Mouse (Mus musculus): ENCODE data around the gene Stox2. TPM values are rescaled to one million over a fixed set of nuclear protein-coding genes. Genes with fewer than 3 reads are reported as not detected.

The Stox2 gene
- polyA plus RNA-seq, 1 experiment from 2014 or later = 46.7 TPM

DNA sequence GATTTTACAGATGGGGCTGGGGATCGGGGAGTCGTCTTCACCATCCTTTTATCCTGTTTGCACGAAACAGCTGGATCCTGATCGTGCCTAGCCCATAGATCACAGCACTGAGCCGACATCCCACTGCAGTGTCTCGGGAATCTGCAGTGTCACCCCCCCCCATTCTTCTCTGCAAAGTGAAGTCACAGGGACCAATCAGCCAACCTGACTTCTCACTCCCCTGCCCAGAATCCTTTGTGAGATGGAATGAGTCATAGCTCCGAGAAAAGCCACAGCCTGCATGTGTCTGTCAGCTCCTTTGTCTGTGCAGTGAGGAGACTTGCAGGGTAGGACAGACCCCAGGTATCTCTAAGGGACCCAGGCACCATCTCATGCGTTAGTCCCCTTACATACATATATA, 228.1 kb downstream of the Stox2 start:
- H3K27ac ChIP-seq = peak overlapping the region; percentile 78
- H3K4me3 ChIP-seq = no peak overlapping the region
- H3K36me3 ChIP-seq (ENCODE audit: poor library complexity, severe bottlenecking) = no peaks in the 10 kb centered on the region
- peaks cover 69% of the 10 kb centered on the region for H3K4me1 ChIP-seq
- ATAC-seq = peak; percentile 86
- H3K9me3 ChIP-seq (replicated peaks) = no peaks in the 10 kb centered on the region
- H3K9ac ChIP-seq = peak overlapping the region; percentile 50
- WGBS = 28% methylated on average over 8 of the region's 8 CpGs
- no peaks in the 10 kb centered on the region for H3K27me3 ChIP-seq
- peak overlapping the region; percentile 17 for H3K4me2 ChIP-seq

DNA sequence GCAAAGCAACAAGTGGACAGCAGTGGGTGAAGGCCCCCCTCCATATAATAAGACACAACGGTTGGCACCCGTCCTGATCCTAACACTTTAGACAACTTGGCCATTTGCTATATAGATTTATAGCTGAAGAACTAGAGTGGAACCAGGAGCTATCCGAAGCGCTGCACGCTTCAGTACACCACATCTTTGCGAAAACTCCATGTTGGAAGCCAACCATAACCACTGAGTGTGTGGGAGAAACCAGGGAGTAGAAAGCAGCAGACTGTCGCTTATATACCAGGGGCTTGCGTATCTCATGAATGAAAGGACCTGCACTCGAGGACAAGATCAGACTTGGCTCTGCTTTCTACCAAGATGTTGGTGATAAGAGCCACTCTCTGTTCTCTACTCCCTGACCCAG, 234.0 kb downstream of the Stox2 start:
- no peaks in the 10 kb centered on the region for H3K27me3 ChIP-seq
- no peak overlapping the region for H3K9ac ChIP-seq
- no peak for ATAC-seq
- H3K4me1 ChIP-seq = peaks cover 29% of the 10 kb centered on the region
- no peak overlapping the region for H3K27ac ChIP-seq
- H3K4me3 ChIP-seq = no peak overlapping the region
- no peak overlapping the region for H3K4me2 ChIP-seq
- H3K9me3 ChIP-seq (replicated peaks) = no peaks in the 10 kb centered on the region
- no peaks in the 10 kb centered on the region for H3K36me3 ChIP-seq (ENCODE audit: poor library complexity, severe bottlenecking)
- 95% methylated on average over 9 of the region's 9 CpGs for WGBS

DNA sequence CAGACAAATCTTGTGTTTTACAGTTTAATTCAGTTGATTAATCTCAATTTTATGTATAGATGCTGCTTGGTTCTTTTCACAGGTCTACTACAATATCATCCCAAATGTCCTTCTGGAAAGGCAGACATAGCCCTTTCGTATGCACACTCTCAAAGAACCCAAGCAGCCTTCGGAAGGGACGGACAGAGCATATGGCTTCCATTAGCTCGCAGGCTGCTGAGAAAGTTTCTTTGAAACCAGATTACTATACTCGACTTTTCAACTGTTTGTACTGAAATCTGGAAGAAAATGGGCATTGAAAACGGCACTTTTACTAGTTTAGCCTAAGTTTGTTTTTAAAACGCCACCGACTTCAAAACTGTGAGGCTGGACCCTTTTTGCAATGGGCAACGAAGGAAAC, 234.9 kb downstream of the Stox2 start:
- ATAC-seq = no peak
- peaks cover 27% of the 10 kb centered on the region for H3K4me1 ChIP-seq
- no peak overlapping the region for H3K4me3 ChIP-seq
- H3K36me3 ChIP-seq (ENCODE audit: poor library complexity, severe bottlenecking) = no peaks in the 10 kb centered on the region
- H3K4me2 ChIP-seq = no peak overlapping the region
- no peak overlapping the region for H3K27ac ChIP-seq
- no peaks in the 10 kb centered on the region for H3K9me3 ChIP-seq (replicated peaks)
- H3K9ac ChIP-seq = no peak overlapping the region
- WGBS = 84% methylated on average over 9 of the region's 9 CpGs
- H3K27me3 ChIP-seq = no peaks in the 10 kb centered on the region

DNA sequence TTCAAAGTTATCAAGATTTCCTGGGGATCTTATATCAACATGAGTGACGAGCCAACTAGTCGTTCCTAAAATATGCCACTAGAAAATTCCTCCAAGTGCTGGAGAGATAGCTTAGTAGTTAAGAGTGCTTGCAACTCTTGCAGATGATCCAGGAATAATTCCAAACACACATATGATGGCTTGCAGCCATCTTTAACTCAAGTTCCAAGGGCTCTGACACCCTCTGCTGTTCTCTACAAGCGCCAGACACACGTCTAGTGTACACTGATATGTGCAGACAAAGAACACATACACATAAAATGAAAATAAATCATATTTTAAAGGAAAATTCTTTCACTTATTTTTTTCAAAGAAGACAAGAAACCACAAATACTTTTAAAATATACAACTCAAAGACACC, 237.9 kb downstream of the Stox2 start:
- Histone ChIP-seq H3K36me3 (ENCODE audit: poor library complexity, severe bottlenecking) (0 out of 2 replicates have a peak, but pooled peaks cover 6% of the 10 kb centered on the region), H3K4me3 (no peak overlapping the region), H3K9ac (no peak overlapping the region), H3K9me3 (replicated peaks) (peaks cover 3% of the 10 kb centered on the region; the same call in 1 of the 2 replicates), H3K4me1 (peaks cover 22% of the 10 kb centered on the region), H3K27ac (no peak overlapping the region), H3K27me3 (no peaks in the 10 kb centered on the region), H3K4me2 (no peak overlapping the region)
- WGBS = 87% methylated on average over 4 of the region's 4 CpGs
- ATAC-seq = peak; percentile 44; the same call in 1 of the 2 replicates

DNA sequence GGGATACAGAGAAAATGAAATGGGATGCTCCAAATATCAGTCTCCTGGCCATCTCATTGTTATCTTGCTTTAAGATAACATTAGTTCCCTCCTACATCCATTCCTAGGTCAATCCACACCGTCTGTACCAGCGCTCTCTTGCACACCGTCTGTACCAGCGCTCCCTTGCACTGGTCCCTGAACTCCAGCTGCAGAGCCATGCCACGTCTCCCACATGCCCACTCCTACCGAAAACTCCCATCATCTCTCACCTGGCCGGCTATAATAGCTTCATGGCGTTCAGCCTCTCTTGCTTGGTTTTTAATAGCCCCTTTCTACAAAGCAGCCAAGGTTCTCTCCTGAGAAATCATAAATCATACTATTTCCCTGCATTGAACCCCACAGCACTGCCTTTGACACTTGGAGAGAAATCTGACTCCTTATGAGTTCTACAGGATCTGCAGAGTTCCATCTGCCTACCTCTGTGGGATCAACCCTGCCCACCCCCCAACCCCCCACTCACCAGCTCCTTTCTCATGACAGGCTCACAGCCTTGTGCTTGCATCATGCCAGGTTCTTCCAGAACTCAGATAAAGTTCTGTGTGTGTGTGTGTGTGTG, 239.4 kb downstream of the Stox2 start:
- ATAC-seq = no peak
- Histone ChIP-seq H3K4me1 (peaks cover 22% of the 10 kb centered on the region), H3K4me2 (no peak overlapping the region), H3K4me3 (no peak overlapping the region), H3K9me3 (replicated peaks) (peaks cover 3% of the 10 kb centered on the region; the same call in 1 of the 2 replicates), H3K9ac (no peak overlapping the region), H3K27me3 (no peaks in the 10 kb centered on the region), H3K36me3 (ENCODE audit: poor library complexity, severe bottlenecking) (peaks cover 10% of the 10 kb centered on the region; the same call in 1 of the 2 replicates), H3K27ac (no peak overlapping the region; the same call in 1 of the 2 replicates)
- 90% methylated on average over 8 of the region's 8 CpGs for WGBS

GRCm38 (mm10) chr8:47205472-47205871, 240.7 kb downstream of the Stox2 start:
- H3K4me3 ChIP-seq = no peak overlapping the region

DNA sequence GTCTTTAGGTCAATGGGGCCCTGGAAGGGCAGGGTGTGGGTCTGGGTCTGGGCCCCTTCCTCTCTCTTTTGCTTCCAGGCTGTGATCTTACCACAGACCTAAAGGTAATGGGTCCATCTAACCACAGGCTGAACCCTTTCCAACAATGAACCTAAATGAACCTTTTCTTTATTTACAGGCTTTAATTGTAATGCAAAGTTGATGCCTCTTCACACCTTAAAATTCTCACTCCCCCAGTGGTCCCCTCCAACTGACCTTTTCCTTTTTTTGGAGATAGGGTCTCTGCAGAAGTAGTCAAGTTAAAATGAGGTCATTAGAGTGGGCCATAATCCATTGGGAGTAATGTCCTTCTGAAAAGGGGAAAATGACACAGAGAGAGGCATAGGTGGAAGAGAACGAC, 249.8 kb downstream of the Stox2 start:
- Histone ChIP-seq H3K27me3 (no peaks in the 10 kb centered on the region), H3K4me2 (no peak overlapping the region), H3K4me3 (no peak overlapping the region), H3K27ac (no peak overlapping the region), H3K36me3 (ENCODE audit: poor library complexity, severe bottlenecking) (peaks cover 69% of the 10 kb centered on the region), H3K9ac (no peak overlapping the region), H3K9me3 (replicated peaks) (0 out of 2 replicates have a peak, but pooled peaks cover 5% of the 10 kb centered on the region), H3K4me1 (no peaks in the 10 kb centered on the region)
- ATAC-seq = no peak
- 97% methylated on average over 1 of the region's 1 CpGs for WGBS

More at GRCm38 (mm10) chr8:47205472-47205871, 240.7 kb downstream of the Stox2 start:
- Histone ChIP-seq H3K4me2 (no peak overlapping the region), H3K4me1 (peaks cover 16% of the 10 kb centered on the region), H3K9me3 (replicated peaks) (peaks cover 3% of the 10 kb centered on the region; the same call in 1 of the 2 replicates), H3K27ac (no peak overlapping the region), H3K9ac (no peak overlapping the region), H3K27me3 (no peaks in the 10 kb centered on the region), H3K36me3 (ENCODE audit: poor library complexity, severe bottlenecking) (peaks cover 23% of the 10 kb centered on the region)
- WGBS = 94% methylated on average over 5 of the region's 5 CpGs
- no peak for ATAC-seq

DNA sequence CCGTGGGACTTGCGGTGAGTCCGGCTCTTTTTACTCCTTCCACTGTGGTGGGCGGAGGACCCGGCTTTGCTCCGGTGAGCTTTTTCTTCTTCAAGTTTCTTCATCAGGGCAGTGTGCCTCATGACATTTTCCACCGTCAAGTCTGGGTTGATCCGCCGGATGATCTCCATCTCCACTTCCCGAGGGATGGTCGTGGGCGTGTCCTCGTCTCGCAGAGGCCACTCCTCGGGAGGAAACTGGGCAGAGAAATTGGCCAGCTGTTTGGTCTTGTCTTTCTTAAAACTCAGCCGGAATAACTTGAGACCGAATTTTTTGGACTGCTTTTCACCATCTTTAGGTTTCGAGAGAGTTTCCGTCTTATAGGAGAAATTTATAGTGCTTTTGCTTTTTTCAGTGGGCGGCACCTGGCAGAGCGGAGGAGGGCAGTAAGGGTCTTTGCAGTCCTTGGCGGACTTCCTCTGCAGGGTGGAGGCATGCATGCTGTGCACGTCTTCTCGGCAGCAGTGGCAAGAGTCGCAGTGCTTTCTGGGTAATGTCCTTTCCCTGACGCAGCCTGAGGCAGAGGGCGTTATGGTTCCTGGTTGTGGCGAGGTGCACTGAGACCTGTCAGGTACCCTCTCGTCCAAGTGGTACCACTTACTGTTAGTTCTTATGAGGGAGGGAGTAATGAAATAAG, 252.7 kb downstream of the Stox2 start:
- no peaks in the 10 kb centered on the region for H3K4me1 ChIP-seq
- no peak for ATAC-seq
- 97% methylated on average over 29 of the region's 29 CpGs for WGBS
- no peak overlapping the region for H3K4me3 ChIP-seq
- 0 out of 2 replicates have a peak, but pooled peaks cover 5% of the 10 kb centered on the region for H3K9me3 ChIP-seq (replicated peaks)
- no peak overlapping the region for H3K9ac ChIP-seq
- H3K36me3 ChIP-seq (ENCODE audit: poor library complexity, severe bottlenecking) = peaks cover 70% of the 10 kb centered on the region
- H3K27me3 ChIP-seq = no peaks in the 10 kb centered on the region
- H3K27ac ChIP-seq = no peak overlapping the region
- no peak overlapping the region for H3K4me2 ChIP-seq

DNA sequence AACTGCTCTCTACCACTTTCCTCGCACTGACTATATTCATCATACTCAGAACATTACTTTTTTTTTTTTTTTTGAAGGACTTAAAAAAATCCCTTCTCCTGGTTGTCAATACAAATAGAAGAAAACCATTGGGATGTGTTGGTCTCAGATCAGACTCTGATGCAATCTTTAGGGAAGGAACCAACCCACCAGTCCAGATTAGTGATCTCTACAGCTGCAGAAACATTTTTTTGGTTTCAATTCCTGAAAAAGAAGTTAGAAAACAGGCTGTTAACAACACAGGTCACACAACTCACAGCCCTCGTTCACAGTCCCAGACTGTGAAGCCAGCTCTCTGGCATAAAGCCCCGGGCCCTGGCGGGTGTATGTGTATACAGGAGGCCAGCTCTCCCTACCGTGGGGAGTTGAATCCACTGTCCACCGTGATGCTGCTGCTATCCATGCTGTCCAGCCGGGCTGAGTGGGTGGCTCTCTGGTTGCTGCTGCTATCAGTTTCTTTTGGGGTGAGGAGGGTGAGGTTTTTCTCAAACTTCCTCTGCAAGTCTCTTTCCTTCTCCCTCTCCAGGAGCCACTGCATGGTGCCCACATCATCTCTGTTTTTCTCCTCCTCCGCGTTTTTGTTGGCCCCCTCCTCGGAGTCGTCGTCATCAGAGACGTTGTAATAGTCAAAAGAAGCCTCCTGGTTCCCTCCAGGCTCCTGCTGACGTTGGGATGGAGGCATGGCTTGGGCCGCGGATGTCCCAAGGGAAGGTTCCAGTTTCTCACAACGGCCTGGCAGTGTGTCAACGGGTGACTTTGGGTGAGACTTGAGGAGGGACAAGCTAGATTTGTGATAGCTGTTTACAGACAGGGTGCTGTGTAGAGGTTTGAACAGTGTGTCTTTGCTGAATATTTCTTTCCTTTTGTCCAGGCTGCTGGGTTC, 254.5 kb downstream of the Stox2 start:
- H3K4me3 ChIP-seq = no peak overlapping the region
- peaks cover 78% of the 10 kb centered on the region for H3K36me3 ChIP-seq (ENCODE audit: poor library complexity, severe bottlenecking)
- H3K9me3 ChIP-seq (replicated peaks) = 0 out of 2 replicates have a peak, but pooled peaks cover 5% of the 10 kb centered on the region
- no peaks in the 10 kb centered on the region for H3K27me3 ChIP-seq
- H3K27ac ChIP-seq = no peak overlapping the region
- H3K9ac ChIP-seq = no peak overlapping the region
- no peak for ATAC-seq
- H3K4me2 ChIP-seq = no peak overlapping the region
- no peaks in the 10 kb centered on the region for H3K4me1 ChIP-seq
- WGBS = 95% methylated on average over 18 of the region's 18 CpGs

DNA sequence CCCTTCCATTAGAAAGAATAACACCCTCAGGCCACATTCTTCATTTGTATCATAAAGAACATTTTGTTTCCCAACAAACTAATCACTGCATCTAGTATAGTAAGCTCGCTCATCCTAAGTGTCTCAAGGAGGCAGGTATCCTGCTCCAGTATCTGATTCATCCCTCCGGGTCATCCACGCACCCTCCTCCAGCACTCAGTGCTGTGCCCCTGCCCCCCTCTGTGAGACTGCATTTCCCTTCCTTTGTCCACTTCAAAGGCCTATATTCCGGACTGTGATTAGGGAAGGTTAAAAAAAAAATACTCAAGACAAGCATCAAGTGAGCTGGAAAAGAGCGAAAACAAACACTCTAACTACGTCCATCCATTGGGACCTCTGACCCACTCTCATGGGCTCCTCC, 260.8 kb downstream of the Stox2 start:
- Histone ChIP-seq H3K4me3 (no peak overlapping the region), H3K9me3 (replicated peaks) (no peaks in the 10 kb centered on the region), H3K4me2 (no peak overlapping the region), H3K4me1 (peaks cover 11% of the 10 kb centered on the region; the same call in 1 of the 2 replicates), H3K36me3 (ENCODE audit: poor library complexity, severe bottlenecking) (peaks cover 76% of the 10 kb centered on the region), H3K9ac (no peak overlapping the region), H3K27ac (no peak overlapping the region), H3K27me3 (no peaks in the 10 kb centered on the region)
- WGBS = 45% methylated on average over 6 of the region's 6 CpGs
- no peak for ATAC-seq

DNA sequence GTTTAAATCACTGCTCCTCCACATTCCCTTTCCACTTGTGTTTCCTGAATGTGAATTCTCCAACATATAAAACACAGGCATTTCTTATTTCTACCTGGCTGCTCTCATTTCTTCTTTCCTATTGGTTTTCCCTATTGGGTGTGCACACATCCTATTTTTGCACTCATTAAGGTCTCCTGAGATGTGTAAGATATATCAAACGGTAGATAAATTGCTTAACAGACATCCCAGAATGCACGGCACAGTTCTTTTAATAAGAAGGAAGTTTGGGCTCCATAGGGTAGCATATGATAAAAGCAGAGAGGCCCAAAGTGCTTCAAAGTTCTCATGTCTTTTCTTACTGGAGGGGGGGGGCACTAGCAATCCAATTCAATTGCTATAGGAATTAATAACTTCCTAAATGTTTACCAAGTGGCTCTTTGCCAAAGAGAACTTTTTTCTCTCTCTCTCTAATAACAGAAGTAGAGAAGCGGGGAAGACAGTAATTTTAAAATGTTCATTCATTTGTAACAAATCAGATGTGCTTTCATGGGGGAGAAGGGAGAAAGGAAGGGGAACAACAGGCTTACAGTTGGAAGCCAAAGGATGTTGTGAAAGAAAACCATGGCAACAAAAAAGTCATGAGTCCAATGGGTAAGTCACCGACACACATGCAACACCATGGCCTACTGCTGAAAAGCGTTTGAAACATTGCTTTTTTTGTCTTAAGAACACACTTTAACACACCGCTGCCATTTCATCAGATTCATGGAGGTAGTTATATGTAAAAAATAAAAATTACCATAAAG, 263.2 kb downstream of the Stox2 start:
- peaks cover 59% of the 10 kb centered on the region for H3K36me3 ChIP-seq (ENCODE audit: poor library complexity, severe bottlenecking)
- H3K9ac ChIP-seq = no peak overlapping the region
- no peaks in the 10 kb centered on the region for H3K9me3 ChIP-seq (replicated peaks)
- H3K4me2 ChIP-seq = no peak overlapping the region
- no peak for ATAC-seq
- H3K27ac ChIP-seq = no peak overlapping the region
- 73% methylated on average over 6 of the region's 6 CpGs for WGBS
- no peak overlapping the region for H3K4me3 ChIP-seq
- H3K27me3 ChIP-seq = no peaks in the 10 kb centered on the region
- peaks cover 11% of the 10 kb centered on the region; the same call in 1 of the 2 replicates for H3K4me1 ChIP-seq

All from forebrain, embryonic 13.5 days (tissue).